Mouse (Mus musculus): ENCODE data around the gene 4933407L21Rik.

The 4933407L21Rik gene

GRCm38 (mm10) chr1:85916830-85917450, 11.3 kb upstream of the 4933407L21Rik start:
- no peak for DNase-seq (ENCODE audit: low spot score in 2 of 2)

- no peak for DNase-seq (ENCODE audit: low spot score in 2 of 2)
Observed at GRCm38 (mm10) chr1:85919621-85920020, 8.7 kb upstream of the 4933407L21Rik start.

GRCm38 (mm10) chr1:85921725-85922124, 6.6 kb upstream of the 4933407L21Rik start:
- no peak for DNase-seq (ENCODE audit: low spot score in 2 of 2)

GRCm38 (mm10) chr1:85922127-85922864, 6.0 kb upstream of the 4933407L21Rik start:
- DNase-seq (ENCODE audit: low spot score in 2 of 2), result no peak

DNA sequence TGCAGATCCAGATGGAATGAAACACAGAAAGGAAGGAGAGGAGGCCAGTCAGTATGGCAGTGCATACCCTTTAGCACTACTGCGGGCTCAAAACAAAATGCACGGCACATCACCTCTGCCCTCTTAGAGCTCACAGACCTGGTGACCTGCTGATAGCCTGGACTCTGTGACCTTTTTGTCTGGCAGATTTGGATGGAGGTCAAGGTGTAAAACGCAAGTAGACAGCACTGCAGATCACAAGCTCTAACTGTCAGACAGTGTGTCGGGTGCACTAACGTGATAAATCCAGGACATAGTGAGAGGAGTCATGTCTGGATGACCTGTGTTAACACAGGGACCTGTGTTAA, 5.4 kb upstream of the 4933407L21Rik start:
- no peak for DNase-seq (ENCODE audit: low spot score in 2 of 2)

DNA sequence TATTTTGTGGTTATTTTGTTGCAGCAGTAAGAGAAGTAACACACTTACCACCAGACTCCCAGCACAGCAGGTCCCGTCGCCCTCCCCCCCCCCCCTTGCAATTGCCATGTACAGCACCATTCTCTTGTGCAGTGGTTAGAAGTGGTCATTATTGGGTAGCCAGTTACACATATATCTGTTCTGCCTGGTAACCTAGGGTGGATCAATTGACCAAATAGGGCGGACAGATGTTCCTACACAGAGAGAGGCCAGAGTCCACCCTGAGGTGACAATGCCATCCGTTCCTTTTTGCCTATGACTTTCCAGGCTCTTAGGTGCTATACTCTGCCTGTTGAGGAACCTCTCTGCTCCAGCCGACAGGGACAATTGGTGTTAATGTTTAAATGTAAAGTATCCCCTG, 3.1 kb upstream of the 4933407L21Rik start:
- DNase-seq (ENCODE audit: low spot score in 2 of 2), result no peak

DNA sequence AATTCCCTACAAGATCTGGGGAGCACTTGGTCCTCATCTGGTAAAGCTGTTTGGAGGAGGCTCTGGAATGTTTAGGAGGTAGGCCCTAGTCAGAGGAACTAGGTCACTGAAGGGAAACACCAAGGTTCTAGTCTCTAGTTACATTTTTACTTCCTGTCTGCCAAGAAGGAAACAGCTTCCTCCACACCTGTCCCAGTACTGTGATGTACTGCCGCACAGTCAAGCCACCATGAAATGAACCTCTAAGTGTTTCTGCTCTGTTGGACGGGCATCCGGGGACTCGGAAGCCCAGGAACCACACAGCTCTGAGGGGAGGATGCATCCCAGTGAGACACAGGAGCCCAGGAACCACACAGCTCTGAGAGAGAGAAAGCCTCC, 394 bp downstream of the 4933407L21Rik start:
- DNase-seq (ENCODE audit: low spot score in 2 of 2), result no peak

DNA sequence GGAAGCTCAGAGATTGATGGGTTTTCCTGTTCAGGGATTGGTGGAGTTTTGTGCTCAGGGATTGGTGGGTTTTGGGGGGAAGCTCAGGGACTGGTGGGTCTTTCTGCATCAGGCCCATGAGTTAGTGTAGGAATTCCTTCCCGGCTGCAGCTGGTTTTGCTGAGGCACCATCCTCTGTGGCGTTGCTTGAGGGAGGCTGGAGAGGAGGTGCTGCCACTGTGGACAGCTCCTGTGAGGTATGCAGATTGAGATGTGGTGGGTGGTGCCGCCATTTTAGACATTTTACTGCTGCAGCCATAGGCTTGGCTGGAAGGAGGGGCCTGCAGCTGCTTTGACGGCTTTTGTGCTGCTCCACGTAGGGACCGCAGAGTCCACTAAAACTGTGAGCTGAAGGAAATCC, 1.1 kb downstream of the 4933407L21Rik start:
- DNase-seq (ENCODE audit: low spot score in 2 of 2), result no peak

GRCm38 (mm10) chr1:85931170-85931569, 2.9 kb downstream of the 4933407L21Rik start:
- no peak for DNase-seq (ENCODE audit: low spot score in 2 of 2)

GRCm38 (mm10) chr1:85933226-85933625, 4.9 kb downstream of the 4933407L21Rik start:
- DNase-seq (ENCODE audit: low spot score in 2 of 2), result no peak

DNA sequence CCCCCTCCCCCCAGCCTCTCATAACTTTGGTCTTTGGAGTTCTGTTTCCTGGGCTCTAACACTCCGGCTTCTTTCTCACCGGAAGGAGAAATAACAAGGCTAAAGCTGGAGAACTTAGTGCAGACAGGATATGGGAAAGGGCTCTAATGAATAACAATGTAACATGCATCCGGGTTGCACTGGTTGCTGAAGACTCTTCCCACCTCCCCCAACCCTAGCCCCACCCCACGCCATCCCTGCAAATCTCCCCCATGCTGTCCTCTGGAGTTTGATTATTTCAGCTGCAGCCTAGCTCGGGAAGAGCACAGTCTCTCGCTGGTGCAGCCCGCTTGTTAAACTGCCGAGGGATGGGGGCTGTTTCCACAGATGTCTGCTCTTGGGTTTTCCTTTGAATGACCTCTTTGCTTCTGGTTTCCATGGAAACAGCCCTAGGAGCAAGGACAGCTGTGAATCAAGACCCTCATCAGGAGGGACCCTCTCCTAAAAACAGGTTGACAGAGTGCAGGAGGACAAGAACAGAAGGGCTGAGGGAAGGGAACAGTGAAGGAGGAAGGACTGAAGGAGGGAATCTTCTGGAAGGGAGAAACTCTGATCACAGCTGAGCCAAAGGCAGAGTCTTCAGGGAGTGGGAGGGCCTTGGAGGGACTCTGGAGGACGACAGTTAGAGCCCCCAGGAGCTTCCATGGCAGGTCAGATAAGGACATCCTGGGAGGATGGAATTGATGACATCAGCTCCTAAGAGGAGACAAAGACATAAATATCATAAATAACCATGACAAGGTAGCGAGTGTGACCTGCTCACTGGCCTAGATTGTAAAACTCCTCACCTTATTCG, 5.6 kb downstream of the 4933407L21Rik start:
- no peak for DNase-seq (ENCODE audit: low spot score in 2 of 2)

DNA sequence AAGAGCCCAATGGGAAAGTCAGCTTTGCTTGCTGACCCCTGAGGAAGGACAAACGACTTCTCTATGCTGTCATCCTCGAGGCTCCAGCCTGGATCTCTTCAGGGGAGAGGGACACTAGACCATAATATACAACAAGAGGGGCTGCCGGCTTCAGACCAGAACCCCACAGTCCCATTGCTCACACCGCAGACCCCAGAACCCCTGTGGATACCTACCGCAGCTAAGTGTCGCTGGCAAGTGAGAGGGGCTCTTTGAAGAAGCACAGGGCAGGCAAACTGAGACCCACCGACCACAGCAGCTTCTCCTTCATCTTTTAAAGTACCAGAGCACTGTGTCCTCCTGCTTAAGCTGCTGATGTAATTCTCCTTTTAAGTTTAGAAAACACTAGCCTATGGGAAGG, 6.3 kb downstream of the 4933407L21Rik start:
- DNase-seq (ENCODE audit: low spot score in 2 of 2), result no peak

- DNase-seq (ENCODE audit: low spot score in 2 of 2), result no peak
Observed at GRCm38 (mm10) chr1:85935148-85935852, 7.0 kb downstream of the 4933407L21Rik start.

DNA sequence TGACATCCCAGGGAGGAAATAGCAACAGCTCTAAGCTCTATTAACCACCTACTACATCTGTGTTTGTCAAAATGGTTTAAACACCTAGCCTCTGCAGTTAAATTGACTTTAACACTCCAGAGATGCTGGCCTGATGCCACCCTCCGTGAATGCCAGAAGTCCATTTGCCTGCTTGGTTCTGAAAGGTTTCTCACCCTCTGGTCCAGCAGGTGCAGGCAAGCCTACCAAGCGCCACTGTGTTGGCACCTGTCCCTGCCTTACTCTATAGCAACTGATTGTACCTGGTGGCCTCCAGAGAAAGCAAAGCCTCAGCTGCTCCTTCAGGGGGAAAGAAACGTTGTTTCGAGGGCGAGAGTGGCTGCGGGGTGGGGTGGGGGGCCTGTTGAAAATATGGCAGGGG, 8.0 kb downstream of the 4933407L21Rik start:
- no peak for DNase-seq (ENCODE audit: low spot score in 2 of 2)

DNA sequence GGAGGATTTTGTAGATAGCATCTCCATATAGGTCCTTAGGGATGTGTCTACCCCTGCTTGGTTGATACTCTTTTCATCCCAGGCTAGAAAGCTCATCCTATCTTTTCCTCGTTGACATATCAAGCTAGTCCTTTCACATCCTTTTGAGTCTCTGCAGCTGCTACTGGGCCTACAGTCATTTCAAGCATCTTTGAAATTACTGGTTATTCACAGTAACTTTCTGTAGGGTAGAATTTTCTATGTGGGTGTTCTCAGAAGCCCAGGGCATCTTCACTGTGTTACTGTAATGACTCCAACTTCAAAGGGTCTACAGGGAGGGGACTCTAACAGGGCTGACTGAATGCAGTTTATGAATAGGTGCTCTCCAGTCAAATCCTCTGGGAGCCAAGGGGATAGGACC, 9.0 kb downstream of the 4933407L21Rik start:
- DNase-seq (ENCODE audit: low spot score in 2 of 2), result no peak

- DNase-seq (ENCODE audit: low spot score in 2 of 2), result no peak
Observed at GRCm38 (mm10) chr1:85942318-85942717, 14.0 kb downstream of the 4933407L21Rik start.

DNA sequence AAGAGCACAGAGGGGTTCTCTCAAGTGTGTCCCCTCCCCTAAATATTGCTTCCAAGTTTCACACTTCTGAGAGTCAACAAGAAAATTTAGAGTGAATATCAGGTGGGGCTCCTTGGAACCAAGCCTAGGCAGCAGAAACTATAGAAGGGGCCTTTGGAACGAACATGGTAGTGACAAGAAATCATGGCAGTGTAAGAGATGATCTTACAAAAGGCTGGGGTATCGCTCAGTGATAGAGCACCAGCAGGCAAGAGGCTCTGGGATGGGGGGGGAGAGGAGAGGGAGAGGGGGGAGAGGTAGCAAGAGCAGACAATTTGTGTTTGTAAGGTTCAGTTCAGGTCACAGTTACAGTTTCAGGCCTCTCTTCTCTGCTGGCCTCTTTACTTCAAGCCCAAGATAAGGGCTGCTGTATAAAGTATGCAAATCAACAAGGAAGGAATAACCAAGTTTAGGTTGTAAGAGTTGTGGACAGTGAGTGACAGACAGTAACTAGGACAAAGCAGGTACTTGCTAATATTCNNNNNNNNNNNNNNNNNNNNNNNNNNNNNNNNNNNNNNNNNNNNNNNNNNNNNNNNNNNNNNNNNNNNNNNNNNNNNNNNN, 20.9 kb downstream of the 4933407L21Rik start:
- DNase-seq (ENCODE audit: low spot score in 2 of 2), result no peak

GRCm38 (mm10) chr1:85955150-85955549, 26.9 kb downstream of the 4933407L21Rik start:
- DNase-seq (ENCODE audit: low spot score in 2 of 2), result no peak

DNA sequence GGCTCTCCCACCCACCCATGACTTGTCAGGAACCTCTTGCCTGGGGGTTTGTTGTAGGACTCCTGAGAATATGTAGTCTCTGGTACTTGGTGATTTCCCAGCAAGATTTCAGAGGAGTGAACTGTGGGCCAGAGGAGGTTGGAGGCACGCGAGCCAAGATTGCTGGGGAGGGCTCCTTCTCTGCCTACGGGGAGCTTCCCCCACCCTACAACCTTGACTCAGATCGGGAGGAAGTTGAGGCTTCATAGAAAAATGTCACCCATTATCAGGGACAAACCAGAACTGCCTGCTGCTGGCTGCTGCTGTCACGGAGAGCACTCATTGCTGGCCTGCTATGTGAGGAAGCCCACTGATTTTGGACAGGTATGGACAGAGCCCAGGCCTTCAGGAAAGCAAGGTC, 29.0 kb downstream of the 4933407L21Rik start:
- no peak for DNase-seq (ENCODE audit: low spot score in 2 of 2)

DNA sequence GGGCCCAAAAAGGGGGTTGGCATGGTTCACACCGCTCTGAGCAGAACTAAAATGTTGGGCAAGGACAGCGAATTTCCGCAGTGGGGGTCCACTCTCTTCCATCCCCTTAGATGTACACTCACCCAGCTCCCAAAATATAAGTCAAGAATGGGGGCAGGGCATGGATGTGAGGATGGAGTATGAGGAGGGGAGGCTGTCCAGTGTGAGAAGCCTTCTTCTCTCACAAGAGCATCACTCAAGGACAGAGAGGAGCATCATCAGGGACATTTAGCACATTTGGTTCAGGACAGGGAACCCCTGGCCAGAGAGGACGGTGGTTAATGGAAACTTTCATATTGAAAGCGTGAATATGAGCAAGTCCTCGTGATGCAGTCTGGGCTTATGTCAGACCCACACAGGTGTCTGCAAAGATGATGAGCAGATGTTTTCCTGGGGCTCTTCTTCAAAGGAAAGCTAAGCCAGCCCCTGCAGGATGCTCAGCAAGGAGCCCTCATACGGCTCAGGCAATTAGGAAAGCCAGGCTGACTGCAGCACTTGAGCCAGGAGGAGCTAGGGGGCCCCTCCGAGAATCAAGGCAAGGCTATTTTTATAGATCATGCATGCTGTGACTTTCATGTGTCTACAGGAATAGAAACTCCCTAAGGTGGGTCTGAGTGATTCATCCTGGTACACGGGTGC, 29.8 kb downstream of the 4933407L21Rik start:
- no peak for DNase-seq (ENCODE audit: low spot score in 2 of 2)

Data from urinary bladder, postnatal 4 days (tissue).